Mouse (Mus musculus): ENCODE data around the gene Daam2. TPM values are rescaled to one million over a fixed set of nuclear protein-coding genes. Genes with fewer than 3 reads are reported as not detected.

The Daam2 gene
- polyA plus RNA-seq, 1 experiment = not detected

DNA sequence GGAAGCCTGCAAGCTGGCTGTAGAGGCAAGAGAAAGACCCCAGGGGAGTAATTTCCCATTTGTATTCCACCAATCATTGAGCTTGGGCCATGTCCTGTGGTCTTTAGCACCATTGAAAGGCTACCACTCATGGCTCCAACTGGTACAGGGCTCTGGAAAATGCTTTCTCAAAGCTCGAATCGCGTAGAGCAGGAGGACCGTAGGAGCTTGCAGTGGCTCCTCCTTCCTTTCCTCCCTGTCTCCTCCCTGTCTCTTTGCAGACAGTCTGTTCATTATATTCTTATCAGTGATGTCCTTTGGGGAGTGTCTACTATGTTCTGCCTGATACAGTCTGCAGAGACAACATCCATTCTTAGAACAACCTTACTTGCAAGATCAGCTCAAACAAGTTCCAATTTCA, 18.7 kb downstream of the Daam2 start:
- no peak for TF ChIP-seq GATA1 (IDR thresholded peaks at IDR 0.05; ENCODE audit: low read length)

DNA sequence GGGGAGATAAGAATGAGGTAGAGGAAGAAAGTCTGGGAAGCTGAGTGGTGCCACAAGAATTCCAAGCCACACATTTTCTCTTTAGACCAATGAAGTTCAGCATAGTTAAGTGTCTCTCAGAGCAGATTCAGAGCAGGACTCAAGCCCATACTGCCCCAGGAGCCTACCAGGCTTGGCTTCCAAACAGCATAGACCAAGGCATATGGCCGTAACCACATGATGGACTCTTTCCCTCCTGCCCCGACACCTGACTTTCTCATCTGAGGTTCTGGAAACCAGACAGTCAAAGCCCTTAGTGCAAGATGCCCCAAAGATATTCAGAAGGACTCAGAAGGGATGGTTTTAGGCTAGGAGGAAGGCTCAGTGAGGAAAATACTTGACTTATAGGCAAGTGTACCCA, 19.6 kb downstream of the Daam2 start:
- TF ChIP-seq GATA1 (IDR thresholded peaks at IDR 0.05; ENCODE audit: low read length) = no peak

DNA sequence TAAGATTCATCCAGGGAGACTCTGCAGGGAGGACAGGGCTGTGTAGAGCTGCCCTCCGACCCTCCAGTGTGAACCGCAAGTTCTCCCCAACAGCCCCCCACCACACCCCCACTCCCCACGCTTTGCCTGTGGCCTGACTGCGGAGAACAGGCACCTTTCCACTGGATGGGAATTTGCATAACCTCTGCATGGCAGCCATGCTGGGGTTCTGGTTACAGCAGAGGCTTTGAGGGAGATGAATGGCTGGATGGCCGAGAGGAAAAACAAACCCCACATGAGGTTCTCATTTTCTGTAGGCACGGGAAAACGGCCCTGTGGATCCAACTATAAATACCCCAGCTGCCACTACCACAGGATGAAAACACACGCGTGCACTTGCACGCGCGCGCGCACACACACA, 23.4 kb downstream of the Daam2 start:
- no peak for TF ChIP-seq GATA1 (IDR thresholded peaks at IDR 0.05; ENCODE audit: low read length)

DNA sequence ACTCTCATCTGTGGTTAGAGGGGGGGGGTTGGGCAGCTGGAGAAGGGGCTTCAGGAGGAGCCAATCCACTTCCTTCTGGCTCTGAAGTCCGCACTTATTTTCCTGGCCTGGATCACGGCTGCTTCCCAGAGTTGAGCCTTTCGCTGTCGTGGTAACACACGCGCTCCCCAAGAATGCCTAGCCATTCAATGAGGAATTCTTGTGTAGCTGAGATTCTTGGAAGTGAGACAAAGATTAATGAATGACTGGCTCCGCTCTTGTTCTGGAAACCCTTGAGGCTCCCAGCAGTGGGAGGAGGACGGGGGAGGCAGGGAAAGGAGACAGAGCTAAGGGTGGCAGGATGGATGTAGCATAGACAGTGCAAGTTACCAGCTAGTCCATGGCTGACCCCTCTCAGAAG, 24.9 kb downstream of the Daam2 start:
- TF ChIP-seq GATA1 (IDR thresholded peaks at IDR 0.05; ENCODE audit: low read length) = no peak

DNA sequence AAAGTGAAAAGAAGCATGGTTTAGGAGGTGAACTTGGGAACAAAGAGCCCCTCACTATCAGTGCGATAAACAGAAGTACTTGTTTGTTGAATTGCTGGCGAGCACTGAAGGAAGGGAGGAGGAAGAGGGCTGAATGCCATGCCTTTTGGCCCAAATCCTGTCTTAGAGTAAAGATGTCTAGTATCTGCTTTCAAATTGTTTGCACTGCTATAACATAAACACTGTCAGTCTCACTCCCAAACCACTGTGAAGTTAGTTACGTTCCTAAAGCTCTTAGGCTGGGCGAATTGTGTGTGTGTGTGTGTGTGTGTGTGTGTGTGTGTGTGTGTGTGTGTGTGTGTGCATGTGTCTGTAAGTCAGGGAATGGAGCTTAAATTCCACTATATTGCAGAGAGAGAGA, 28.6 kb downstream of the Daam2 start:
- TF ChIP-seq GATA1 (IDR thresholded peaks at IDR 0.05; ENCODE audit: low read length) = no peak

DNA sequence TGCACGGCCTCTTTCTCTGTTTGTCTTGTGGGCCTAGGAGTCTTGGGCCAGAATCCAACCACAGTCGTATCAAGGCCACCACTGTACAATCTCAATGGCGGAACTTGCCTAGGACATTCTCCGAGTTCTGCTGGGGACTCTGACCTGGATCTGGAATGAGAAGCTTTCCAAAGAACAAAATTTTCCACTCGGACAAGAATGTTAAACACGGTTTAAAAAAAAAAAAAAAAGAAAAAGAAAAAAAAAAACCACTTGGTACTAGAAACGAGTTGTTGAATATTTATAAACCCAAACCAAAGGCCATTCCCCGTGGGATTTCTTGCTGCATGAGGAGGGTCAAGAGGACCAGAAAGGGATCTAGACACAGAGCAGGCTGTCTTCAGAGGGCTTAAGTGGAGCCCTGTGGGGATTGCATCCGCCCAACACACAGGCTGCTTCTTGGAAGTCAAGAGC, 29.9 kb downstream of the Daam2 start:
- TF ChIP-seq GATA1 (IDR thresholded peaks at IDR 0.05; ENCODE audit: low read length) = no peak

DNA sequence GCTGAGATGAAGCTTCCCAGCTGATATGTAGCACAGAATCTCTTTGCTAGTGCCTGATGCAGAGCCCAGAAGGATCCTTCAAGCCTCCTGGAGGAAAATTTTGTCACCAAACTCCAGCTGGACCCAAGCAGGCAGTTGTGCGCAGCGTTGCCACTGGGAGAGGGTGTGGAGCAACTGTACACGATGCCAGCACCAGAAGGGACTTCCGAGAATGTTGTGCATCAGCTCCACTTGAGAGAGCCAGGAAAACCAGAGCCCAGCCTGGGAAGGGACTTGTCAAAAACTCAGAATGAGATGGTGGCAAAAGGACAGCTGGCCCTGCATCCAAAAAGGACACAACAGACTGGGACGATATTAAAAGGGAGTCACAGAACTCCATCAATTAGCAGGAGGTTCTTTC, 32.5 kb downstream of the Daam2 start:
- TF ChIP-seq GATA1 (IDR thresholded peaks at IDR 0.05; ENCODE audit: low read length) = no peak

DNA sequence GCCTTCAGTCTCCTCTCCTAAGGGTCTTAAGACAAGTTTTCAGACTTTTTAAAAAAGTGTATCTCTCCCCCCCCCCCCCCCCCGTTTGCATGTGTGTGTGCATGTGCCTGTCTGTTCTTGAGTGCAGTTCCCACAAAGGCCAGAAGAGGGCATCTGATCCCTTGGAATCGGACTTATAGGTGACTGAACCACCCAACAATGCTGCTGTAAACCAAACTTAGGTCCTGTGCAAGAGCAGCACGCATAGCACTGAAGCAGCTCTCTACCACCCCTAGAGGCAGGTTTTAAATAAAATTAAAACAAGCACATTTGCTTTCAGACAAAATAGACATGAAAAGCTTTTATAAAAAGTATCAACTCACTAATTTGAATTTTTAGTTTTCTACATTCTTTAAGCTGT, 33.9 kb downstream of the Daam2 start:
- no peak for TF ChIP-seq GATA1 (IDR thresholded peaks at IDR 0.05; ENCODE audit: low read length)

DNA sequence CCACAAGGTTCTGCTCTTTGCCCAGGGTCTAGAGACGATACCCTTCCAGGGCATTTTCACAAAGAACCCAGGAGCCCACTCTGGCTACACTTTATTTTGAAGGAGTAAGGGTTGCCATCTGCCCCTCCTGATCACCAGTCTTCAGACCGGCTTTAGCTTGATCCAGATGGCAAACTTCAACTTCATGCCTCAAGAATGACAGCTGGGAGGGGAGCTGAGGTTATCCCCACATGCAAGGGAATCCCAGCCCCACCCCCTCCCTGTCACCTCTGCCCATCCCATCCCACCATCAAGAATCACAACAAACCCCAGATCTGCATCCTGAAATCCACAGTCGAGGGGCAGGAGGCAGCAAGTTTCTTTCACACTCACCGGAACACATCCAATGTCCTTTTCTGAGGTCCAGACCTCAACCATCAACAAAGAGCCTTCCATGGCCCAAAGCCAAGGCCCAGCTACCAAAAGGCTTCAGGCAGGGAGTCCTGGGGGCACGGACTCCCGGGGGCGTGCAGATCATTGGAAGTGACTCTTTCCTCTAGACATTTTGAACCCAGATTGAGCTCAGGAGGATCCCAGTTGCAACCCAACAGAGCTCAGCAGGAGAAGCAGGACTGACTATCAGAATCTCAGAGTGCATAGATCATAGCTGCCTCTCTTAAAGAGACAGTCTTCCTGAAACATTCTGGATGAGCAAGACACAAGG, 35.5 kb downstream of the Daam2 start:
- no peak for TF ChIP-seq GATA1 (IDR thresholded peaks at IDR 0.05; ENCODE audit: low read length)

DNA sequence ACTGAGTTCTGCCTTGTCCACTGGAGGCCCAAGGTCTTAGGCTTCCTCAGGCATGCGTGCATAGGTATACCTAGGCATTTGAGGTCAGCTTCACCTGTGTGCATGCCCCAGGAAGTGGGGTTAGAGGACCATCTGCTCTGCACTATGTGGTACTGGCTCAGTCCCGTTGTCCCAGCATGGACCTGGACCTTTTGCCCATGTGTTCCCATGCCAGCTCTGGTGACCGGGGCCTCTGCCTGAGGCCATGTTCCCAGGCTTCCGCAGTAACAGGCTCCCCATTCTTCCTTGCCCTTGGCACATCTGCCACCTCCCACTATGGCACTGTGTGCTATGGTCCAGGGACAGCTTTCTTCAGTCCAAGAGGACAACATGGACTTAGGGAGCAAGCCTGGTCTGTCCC, 36.1 kb downstream of the Daam2 start:
- no peak for TF ChIP-seq GATA1 (IDR thresholded peaks at IDR 0.05; ENCODE audit: low read length)

DNA sequence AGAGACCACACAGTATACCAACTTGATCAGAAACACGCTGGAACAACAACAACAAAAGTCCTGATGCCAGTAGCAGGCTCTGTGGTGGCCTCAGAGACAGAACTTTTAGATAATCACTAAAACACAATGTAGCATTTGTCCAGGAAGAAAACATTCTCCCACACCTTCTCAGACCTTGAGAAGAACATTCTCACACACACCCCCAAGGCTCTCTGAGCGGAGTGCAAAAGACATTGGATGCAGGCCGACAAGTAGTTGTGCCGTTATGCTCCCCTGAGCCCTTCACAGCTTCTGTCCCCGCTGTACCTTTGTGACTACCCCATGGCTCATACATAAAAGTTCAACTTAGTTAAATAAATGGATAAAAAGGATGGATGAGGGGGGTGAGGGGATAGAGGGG, 37.6 kb downstream of the Daam2 start:
- no peak for TF ChIP-seq GATA1 (IDR thresholded peaks at IDR 0.05; ENCODE audit: low read length)

DNA sequence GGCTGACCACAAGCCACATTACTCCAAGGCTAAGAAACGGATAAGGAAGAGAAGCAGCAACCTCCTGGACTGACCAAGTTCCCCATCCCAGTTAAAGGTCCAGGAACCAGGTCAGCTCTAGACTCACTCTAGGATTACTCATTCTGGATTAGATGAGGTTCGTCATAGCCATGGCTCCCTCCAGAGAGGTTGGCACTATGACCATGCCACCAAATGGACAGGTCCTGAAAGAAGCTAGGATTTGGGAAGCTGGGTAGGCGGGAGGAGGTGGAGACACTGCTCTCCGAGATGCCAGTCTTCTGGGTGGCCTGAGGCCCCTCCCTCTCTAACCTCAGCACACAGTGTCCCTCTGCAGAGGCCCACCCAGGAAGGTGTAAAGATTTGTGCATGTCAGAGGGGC, 38.2 kb downstream of the Daam2 start:
- no peak for TF ChIP-seq GATA1 (IDR thresholded peaks at IDR 0.05; ENCODE audit: low read length)

DNA sequence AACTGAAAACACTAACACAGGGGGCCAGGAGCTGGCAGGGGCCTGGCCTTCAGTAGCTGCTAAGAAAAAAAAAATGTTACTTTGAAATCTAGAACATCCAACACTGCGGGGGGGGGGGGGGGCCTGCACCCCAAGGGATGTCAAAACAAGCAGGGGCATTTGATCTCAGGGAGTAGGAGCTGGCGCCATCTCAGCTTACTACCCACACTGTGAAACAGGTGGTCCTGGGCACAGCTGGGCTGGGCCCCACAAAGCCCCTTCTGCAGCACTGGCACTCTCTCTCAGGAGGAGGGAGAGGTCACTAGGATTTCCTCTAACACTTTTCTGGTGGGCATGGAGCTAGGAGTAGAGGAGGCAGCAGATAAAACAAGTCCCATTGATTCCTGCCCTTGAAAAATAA, 39.6 kb downstream of the Daam2 start:
- no peak for TF ChIP-seq GATA1 (IDR thresholded peaks at IDR 0.05; ENCODE audit: low read length)

DNA sequence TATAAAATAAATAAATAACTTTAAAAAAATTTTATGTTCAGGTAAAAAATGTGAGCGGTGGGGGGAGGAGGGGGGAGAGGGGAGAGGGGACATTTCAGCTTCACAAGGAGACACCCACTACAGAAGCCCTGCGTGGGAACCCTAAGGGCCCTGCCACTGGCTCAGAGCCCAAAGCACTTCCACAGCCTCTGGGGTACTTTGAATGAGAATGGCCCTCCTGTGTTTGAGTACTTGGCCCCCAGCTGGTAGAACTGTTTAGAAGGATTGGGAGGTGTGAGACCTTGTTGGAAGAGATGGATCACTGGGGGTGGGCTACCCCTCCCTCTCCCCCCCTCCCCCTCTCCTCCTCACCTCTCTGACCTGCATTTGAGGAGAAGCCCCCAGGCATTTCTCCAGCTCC, 41.7 kb downstream of the Daam2 start:
- TF ChIP-seq GATA1 (IDR thresholded peaks at IDR 0.05; ENCODE audit: low read length) = no peak

DNA sequence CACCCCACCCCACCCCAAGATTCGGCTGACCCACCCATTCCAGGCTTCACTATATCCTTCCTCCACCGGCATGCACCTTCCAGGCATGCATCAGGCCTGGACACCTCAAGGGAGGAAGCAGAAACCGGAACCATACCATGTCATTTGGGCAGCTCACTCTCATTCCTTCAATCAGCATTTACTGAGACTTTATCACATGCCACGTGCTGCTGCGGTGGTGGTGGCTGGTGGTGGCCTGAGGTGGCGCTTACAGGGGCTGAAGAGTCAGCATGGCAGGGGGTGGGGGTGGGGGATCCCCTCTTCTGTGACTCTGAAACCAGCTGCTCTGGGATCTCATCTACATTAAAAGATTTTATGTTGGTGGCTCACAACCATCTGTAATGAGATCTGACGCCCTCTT, 42.1 kb downstream of the Daam2 start:
- no peak for TF ChIP-seq GATA1 (IDR thresholded peaks at IDR 0.05; ENCODE audit: low read length)

DNA sequence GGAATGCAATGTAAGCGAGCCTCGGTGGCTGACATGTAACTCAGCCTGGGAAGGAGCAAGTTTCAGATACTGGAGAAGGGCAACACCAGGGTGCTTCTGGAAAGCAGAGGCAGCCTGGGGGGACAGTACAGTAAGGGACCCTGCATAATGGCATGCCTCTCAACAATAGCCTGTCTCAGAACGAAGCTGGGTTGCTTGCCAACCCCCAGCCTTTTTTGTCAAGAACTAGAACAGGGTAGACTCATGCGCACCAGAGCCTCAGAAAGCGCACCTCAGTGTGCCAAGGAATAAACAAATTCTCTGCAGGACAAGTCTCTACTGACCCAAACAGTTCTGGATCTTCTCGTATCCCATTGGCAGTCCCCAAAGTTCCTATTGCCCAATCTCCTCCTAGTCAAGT, 43.5 kb downstream of the Daam2 start:
- no peak for TF ChIP-seq GATA1 (IDR thresholded peaks at IDR 0.05; ENCODE audit: low read length)

DNA sequence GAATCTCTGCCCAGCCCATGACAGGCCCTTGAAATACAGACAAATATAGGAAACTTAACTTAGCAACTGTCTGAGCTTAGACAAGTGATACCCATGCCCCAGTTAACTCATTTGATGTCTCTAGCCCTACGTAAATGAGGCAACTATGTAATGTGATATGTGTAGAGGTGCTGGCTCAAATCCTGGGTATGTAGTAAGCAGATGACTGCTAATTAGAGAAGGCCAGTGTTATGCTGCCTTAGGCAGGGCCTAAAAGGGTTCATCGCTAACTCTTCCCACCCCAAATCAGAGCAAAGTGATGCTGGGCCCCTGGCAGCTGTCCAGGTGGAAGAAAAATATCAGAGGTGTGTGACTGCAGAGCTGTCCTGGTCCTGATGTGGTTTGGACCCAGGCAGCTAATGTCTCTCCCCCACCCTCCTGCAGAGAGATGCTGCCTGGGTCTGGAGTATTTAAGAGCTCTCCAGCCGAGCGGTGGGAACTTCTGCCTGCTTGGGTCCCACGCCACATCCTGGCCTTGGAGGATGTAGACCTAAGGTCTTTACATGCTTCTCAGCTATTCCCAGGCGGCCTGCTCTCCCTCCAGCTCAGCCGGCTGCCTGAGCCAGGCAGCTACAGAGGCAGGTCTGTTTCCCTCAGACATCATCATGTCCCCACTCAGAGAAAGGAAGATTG, 44.4 kb downstream of the Daam2 start:
- TF ChIP-seq GATA1 (IDR thresholded peaks at IDR 0.05; ENCODE audit: low read length) = no peak

All from G1E-ER4 (cell line).